Mouse (Mus musculus): ENCODE measurements around the gene Dnm1.

The Dnm1 gene

GRCm38 (mm10) chr2:32339912-32340642 is 13.1 kb downstream of the Dnm1 start:
- no peak for DNase-seq (ENCODE audit: low spot score)

GRCm38 (mm10) chr2:32335888-32336287 is 17.2 kb downstream of the Dnm1 start:
- no peak for DNase-seq (ENCODE audit: low spot score)

- no peak for DNase-seq (ENCODE audit: low spot score)
Measured at GRCm38 (mm10) chr2:32332159-32332558, 21.0 kb downstream of the Dnm1 start.

- no peak for DNase-seq (ENCODE audit: low spot score)
Measured at GRCm38 (mm10) chr2:32329531-32329930, 23.6 kb downstream of the Dnm1 start.

- no peak for DNase-seq (ENCODE audit: low spot score)
Measured at GRCm38 (mm10) chr2:32328911-32329460, 24.2 kb downstream of the Dnm1 start.

- no peak for DNase-seq (ENCODE audit: low spot score)
Measured at GRCm38 (mm10) chr2:32327200-32327599, 25.9 kb downstream of the Dnm1 start.

- DNase-seq (ENCODE audit: low spot score): no peak
Measured at GRCm38 (mm10) chr2:32325342-32325741, 27.8 kb downstream of the Dnm1 start.

- DNase-seq (ENCODE audit: low spot score): no peak
Measured at GRCm38 (mm10) chr2:32324322-32324721, 28.8 kb downstream of the Dnm1 start.

GRCm38 (mm10) chr2:32322754-32323741 is 30.1 kb downstream of the Dnm1 start:
- no peak for DNase-seq (ENCODE audit: low spot score)

- DNase-seq (ENCODE audit: low spot score): no peak
Measured at GRCm38 (mm10) chr2:32321591-32322298, 31.4 kb downstream of the Dnm1 start.

GRCm38 (mm10) chr2:32320721-32321120 is 32.4 kb downstream of the Dnm1 start:
- DNase-seq (ENCODE audit: low spot score): no peak

- no peak for DNase-seq (ENCODE audit: low spot score)
Measured at GRCm38 (mm10) chr2:32319586-32320580, 33.3 kb downstream of the Dnm1 start.

- no peak for DNase-seq (ENCODE audit: low spot score)
Measured at GRCm38 (mm10) chr2:32318709-32319585, 34.2 kb downstream of the Dnm1 start.

GRCm38 (mm10) chr2:32317791-32318417 is 35.2 kb downstream of the Dnm1 start:
- DNase-seq (ENCODE audit: low spot score): no peak

- DNase-seq (ENCODE audit: low spot score): no peak
Measured at GRCm38 (mm10) chr2:32316887-32317656, 36.1 kb downstream of the Dnm1 start.

GRCm38 (mm10) chr2:32315751-32316150 is 37.4 kb downstream of the Dnm1 start:
- DNase-seq (ENCODE audit: low spot score): no peak

- no peak for DNase-seq (ENCODE audit: low spot score)
Measured at GRCm38 (mm10) chr2:32314831-32315230, 38.3 kb downstream of the Dnm1 start.

GRCm38 (mm10) chr2:32312318-32312964 is 40.7 kb downstream of the Dnm1 start:
- peak; percentile 65 for DNase-seq (ENCODE audit: low spot score)

Data from urinary bladder, postnatal 10 days (tissue).